Mouse (Mus musculus): ENCODE measurements at regions not wholly inside any gene's neighbourhood (a gene's known extent, or its start where the extent isn't known, plus 50 kb on each side); places are given as distances from the start of the nearest gene placed in this dataset.
A peak's percentile ranks its signal among the peaks of the same experiment; 100 is the strongest.

GRCm38 (mm10) chr3:8751356-8751755 is 858.5 kb downstream of the Zfp704 start:
- Histone ChIP-seq H3K36me3 (no peaks in the 10 kb centered on the region), H3K27me3 (replicated peaks) (no peaks in the 10 kb centered on the region), H3K4me1 (0 out of 2 replicates have a peak, but pooled peaks cover 3% of the 10 kb centered on the region), H3K27ac (replicated peaks) (no peak overlapping the region), H3K4me3 (replicated peaks) (no peak overlapping the region), H3K4me2 (no peak overlapping the region), H3K9me3 (replicated peaks) (no peaks in the 10 kb centered on the region), H3K9ac (replicated peaks) (no peak overlapping the region)
- 94% methylated on average over 10 of the region's 10 CpGs for WGBS
- ATAC-seq (ENCODE audit: low FRiP score) = no peak

- 64% methylated on average over 4 of the region's 4 CpGs for WGBS
- no peak overlapping the region for H3K27ac ChIP-seq (replicated peaks)
- H3K9ac ChIP-seq (replicated peaks) = no peak overlapping the region
- H3K4me2 ChIP-seq = no peak overlapping the region
- no peaks in the 10 kb centered on the region for H3K36me3 ChIP-seq
- H3K4me1 ChIP-seq = 0 out of 2 replicates have a peak, but pooled peaks cover 3% of the 10 kb centered on the region
- no peak for ATAC-seq (ENCODE audit: low FRiP score)
- no peaks in the 10 kb centered on the region for H3K27me3 ChIP-seq (replicated peaks)
- H3K9me3 ChIP-seq (replicated peaks) = no peaks in the 10 kb centered on the region
- no peak overlapping the region for H3K4me3 ChIP-seq (replicated peaks)
These were observed 859.0 kb downstream of the Zfp704 start for GRCm38 (mm10) chr3:8750858-8751257.

GRCm38 (mm10) chr3:8750162-8750561 is 859.7 kb downstream of the Zfp704 start:
- H3K4me2 ChIP-seq = no peak overlapping the region
- no peak overlapping the region for H3K4me3 ChIP-seq (replicated peaks)
- H3K27me3 ChIP-seq (replicated peaks) = no peaks in the 10 kb centered on the region
- no peak for ATAC-seq (ENCODE audit: low FRiP score)
- H3K4me1 ChIP-seq = 0 out of 2 replicates have a peak, but pooled peaks cover 3% of the 10 kb centered on the region
- no peaks in the 10 kb centered on the region for H3K36me3 ChIP-seq
- H3K9ac ChIP-seq (replicated peaks) = no peak overlapping the region
- 89% methylated on average over 11 of the region's 11 CpGs for WGBS
- H3K27ac ChIP-seq (replicated peaks) = no peak overlapping the region
- no peaks in the 10 kb centered on the region for H3K9me3 ChIP-seq (replicated peaks)

GRCm38 (mm10) chr3:8747201-8747600 is 862.7 kb downstream of the Zfp704 start:
- no peak overlapping the region for H3K27ac ChIP-seq (replicated peaks)
- no peak overlapping the region for H3K4me3 ChIP-seq (replicated peaks)
- H3K4me2 ChIP-seq = no peak overlapping the region
- no peaks in the 10 kb centered on the region for H3K27me3 ChIP-seq (replicated peaks)
- H3K9ac ChIP-seq (replicated peaks) = no peak overlapping the region
- no peak for ATAC-seq (ENCODE audit: low FRiP score)
- H3K36me3 ChIP-seq = no peaks in the 10 kb centered on the region
- no peaks in the 10 kb centered on the region for H3K4me1 ChIP-seq
- no peaks in the 10 kb centered on the region for H3K9me3 ChIP-seq (replicated peaks)
- 88% methylated on average over 4 of the region's 4 CpGs for WGBS

- no peak overlapping the region for H3K9ac ChIP-seq (replicated peaks)
- no peak overlapping the region for H3K27ac ChIP-seq (replicated peaks)
- H3K36me3 ChIP-seq = no peaks in the 10 kb centered on the region
- no peak overlapping the region for H3K4me2 ChIP-seq
- no peak for ATAC-seq (ENCODE audit: low FRiP score)
- 94% methylated on average over 3 of the region's 3 CpGs for WGBS
- H3K27me3 ChIP-seq (replicated peaks) = no peaks in the 10 kb centered on the region
- H3K4me3 ChIP-seq (replicated peaks) = no peak overlapping the region
- H3K9me3 ChIP-seq (replicated peaks) = no peaks in the 10 kb centered on the region
- no peaks in the 10 kb centered on the region for H3K4me1 ChIP-seq
These were observed 863.2 kb downstream of the Zfp704 start for GRCm38 (mm10) chr3:8746677-8747076.

GRCm38 (mm10) chr3:8746037-8746436 is 863.8 kb downstream of the Zfp704 start:
- 98% methylated on average over 1 of the region's 1 CpGs for WGBS
- no peak overlapping the region for H3K27ac ChIP-seq (replicated peaks)
- H3K4me2 ChIP-seq = no peak overlapping the region
- ATAC-seq (ENCODE audit: low FRiP score) = no peak
- no peak overlapping the region for H3K4me3 ChIP-seq (replicated peaks)
- no peaks in the 10 kb centered on the region for H3K36me3 ChIP-seq
- no peak overlapping the region for H3K9ac ChIP-seq (replicated peaks)
- H3K4me1 ChIP-seq = no peaks in the 10 kb centered on the region
- no peaks in the 10 kb centered on the region for H3K9me3 ChIP-seq (replicated peaks)
- H3K27me3 ChIP-seq (replicated peaks) = no peaks in the 10 kb centered on the region

- Histone ChIP-seq H3K9me3 (replicated peaks) (no peaks in the 10 kb centered on the region), H3K36me3 (no peaks in the 10 kb centered on the region), H3K27me3 (replicated peaks) (no peaks in the 10 kb centered on the region), H3K9ac (replicated peaks) (no peak overlapping the region), H3K27ac (replicated peaks) (no peak overlapping the region), H3K4me3 (replicated peaks) (no peak overlapping the region), H3K4me2 (no peak overlapping the region), H3K4me1 (no peaks in the 10 kb centered on the region)
- WGBS = 73% methylated on average over 6 of the region's 6 CpGs
- no peak for ATAC-seq (ENCODE audit: low FRiP score)
These were observed 865.0 kb downstream of the Zfp704 start for GRCm38 (mm10) chr3:8744857-8745256.

GRCm38 (mm10) chr3:8743650-8744049 is 866.2 kb downstream of the Zfp704 start:
- 83% methylated on average over 7 of the region's 7 CpGs for WGBS
- ATAC-seq (ENCODE audit: low FRiP score) = no peak
- H3K4me2 ChIP-seq = no peak overlapping the region

GRCm38 (mm10) chr3:8741266-8742023 is 868.4 kb downstream of the Zfp704 start:
- no peak overlapping the region for H3K27ac ChIP-seq (replicated peaks)
- H3K9ac ChIP-seq (replicated peaks) = no peak overlapping the region
- H3K4me1 ChIP-seq = peaks cover 4% of the 10 kb centered on the region
- no peaks in the 10 kb centered on the region for H3K36me3 ChIP-seq
- no peak overlapping the region for H3K4me3 ChIP-seq (replicated peaks)
- H3K27me3 ChIP-seq (replicated peaks) = no peaks in the 10 kb centered on the region
- no peak for ATAC-seq (ENCODE audit: low FRiP score)
- no peak overlapping the region for H3K4me2 ChIP-seq
- 88% methylated on average over 8 of the region's 8 CpGs for WGBS
- H3K9me3 ChIP-seq (replicated peaks) = no peaks in the 10 kb centered on the region

More at GRCm38 (mm10) chr3:8743650-8744049, 866.2 kb downstream of the Zfp704 start:
- H3K4me1 ChIP-seq = no peaks in the 10 kb centered on the region
- H3K4me3 ChIP-seq (replicated peaks) = no peak overlapping the region
- H3K27ac ChIP-seq (replicated peaks) = no peak overlapping the region
- H3K27me3 ChIP-seq (replicated peaks) = no peaks in the 10 kb centered on the region
- no peak overlapping the region for H3K9ac ChIP-seq (replicated peaks)
- no peaks in the 10 kb centered on the region for H3K9me3 ChIP-seq (replicated peaks)
- no peaks in the 10 kb centered on the region for H3K36me3 ChIP-seq

- H3K9ac ChIP-seq (replicated peaks) = no peak overlapping the region
- H3K27me3 ChIP-seq (replicated peaks) = no peaks in the 10 kb centered on the region
- H3K4me3 ChIP-seq (replicated peaks) = no peak overlapping the region
- 59% methylated on average over 5 of the region's 5 CpGs for WGBS
- peaks cover 9% of the 10 kb centered on the region for H3K4me1 ChIP-seq
- no peak for ATAC-seq (ENCODE audit: low FRiP score)
- no peaks in the 10 kb centered on the region for H3K9me3 ChIP-seq (replicated peaks)
- H3K27ac ChIP-seq (replicated peaks) = no peak overlapping the region
- H3K4me2 ChIP-seq = no peak overlapping the region
- no peaks in the 10 kb centered on the region for H3K36me3 ChIP-seq
These were observed 869.2 kb downstream of the Zfp704 start for GRCm38 (mm10) chr3:8740710-8741109.

- H3K4me2 ChIP-seq = no peak overlapping the region
- WGBS = 80% methylated on average over 14 of the region's 14 CpGs
- ATAC-seq (ENCODE audit: low FRiP score) = no peak
- H3K27me3 ChIP-seq (replicated peaks) = no peaks in the 10 kb centered on the region
- no peak overlapping the region for H3K4me3 ChIP-seq (replicated peaks)
- peaks cover 9% of the 10 kb centered on the region for H3K4me1 ChIP-seq
- H3K9me3 ChIP-seq (replicated peaks) = no peaks in the 10 kb centered on the region
- no peaks in the 10 kb centered on the region for H3K36me3 ChIP-seq
- H3K27ac ChIP-seq (replicated peaks) = no peak overlapping the region
- no peak overlapping the region for H3K9ac ChIP-seq (replicated peaks)
These were observed 870.6 kb downstream of the Zfp704 start for GRCm38 (mm10) chr3:8739299-8739698.

GRCm38 (mm10) chr3:8736239-8736953 is 873.5 kb downstream of the Zfp704 start:
- Histone ChIP-seq H3K27ac (replicated peaks) (peak overlapping the region; percentile 49), H3K36me3 (no peaks in the 10 kb centered on the region), H3K9ac (replicated peaks) (no peak overlapping the region), H3K9me3 (replicated peaks) (no peaks in the 10 kb centered on the region), H3K4me3 (replicated peaks) (no peak overlapping the region), H3K4me2 (no peak overlapping the region), H3K4me1 (peaks cover 9% of the 10 kb centered on the region), H3K27me3 (replicated peaks) (no peaks in the 10 kb centered on the region)
- ATAC-seq (ENCODE audit: low FRiP score) = peak; percentile 89
- 20% methylated on average over 10 of the region's 10 CpGs for WGBS

Data from neural tube, embryonic 15.5 days (tissue).